Mouse (Mus musculus) liver, embryonic 14.5 days (tissue): ENCODE measurements around the gene Snapc1.

Source experiments
- CTCF ChIP-seq: IDR thresholded peaks from 2 replicates; pipeline ENCODE4 v1.5.1; 2016; ENCODE audit warnings: antibody characterized with exemption, low read depth, control low read depth
- EP300 ChIP-seq: IDR thresholded peaks from 2 replicates; pipeline ENCODE4 v1.6.1; 2016; ENCODE audit warnings: antibody characterized with exemption, low read depth

DNA sequence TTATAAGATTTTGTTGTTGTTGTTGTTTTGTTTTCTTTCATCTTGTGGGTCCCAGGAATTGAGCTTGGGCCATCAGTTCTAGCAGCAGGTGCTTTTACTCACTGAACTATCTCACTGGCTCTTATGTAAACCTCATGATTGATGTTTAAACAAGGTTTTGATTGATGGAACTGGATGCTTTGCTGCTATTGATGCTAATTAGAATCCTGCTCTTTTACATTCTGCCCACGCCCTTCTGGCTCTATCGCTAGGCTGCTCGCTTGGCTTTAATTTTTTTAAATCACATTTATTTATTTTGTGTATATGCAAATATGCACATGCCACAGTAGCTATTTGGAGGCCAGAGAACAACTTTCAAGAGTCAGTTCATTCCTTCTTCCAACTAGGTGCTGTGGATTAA, 6.6 kb upstream of the Snapc1 start:
- TF ChIP-seq CTCF (no peak), EP300 (no peak)
